Mouse (Mus musculus): ENCODE data around the gene Lhfpl2. TPM values are rescaled to one million over a fixed set of nuclear protein-coding genes. Genes with fewer than 3 reads are reported as not detected.

Lhfpl2 gene
- total RNA-seq, 2 experiments from 2014 or later: 35.5 to 40.1 TPM

- DNase-seq (ENCODE audit: low spot score in 2 of 2): no peak
Measured at GRCm38 (mm10) chr13:94095202-94095601, 37.6 kb downstream of the Lhfpl2 start.

DNA sequence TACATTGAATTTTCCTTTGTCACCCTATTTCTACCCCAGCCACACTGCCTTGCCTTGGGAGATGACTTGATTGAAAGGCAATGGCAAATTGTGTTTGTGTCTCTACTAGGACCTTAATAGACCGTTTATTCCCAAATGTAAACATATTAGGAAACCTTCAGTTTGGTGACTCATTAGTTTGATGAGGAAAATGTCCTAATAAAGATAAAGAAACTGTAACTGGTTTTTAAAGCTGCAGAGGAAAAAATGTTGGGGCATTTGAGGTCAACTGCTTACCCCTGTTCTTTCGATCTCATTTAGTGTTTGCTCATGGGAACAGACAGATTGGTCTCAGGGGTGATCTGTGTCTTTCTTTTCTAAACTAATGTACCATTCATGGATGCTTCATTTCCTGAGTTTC, 40.1 kb downstream of the Lhfpl2 start:
- DNase-seq (ENCODE audit: low spot score in 2 of 2): no peak

GRCm38 (mm10) chr13:94098369-94099084, 40.9 kb downstream of the Lhfpl2 start:
- peak in 1 of 2 experiments; percentile 35 for DNase-seq (ENCODE audit: low spot score in 2 of 2)

- no peak for DNase-seq (ENCODE audit: low spot score in 2 of 2)
Measured at GRCm38 (mm10) chr13:94099087-94099486, 41.5 kb downstream of the Lhfpl2 start.

DNA sequence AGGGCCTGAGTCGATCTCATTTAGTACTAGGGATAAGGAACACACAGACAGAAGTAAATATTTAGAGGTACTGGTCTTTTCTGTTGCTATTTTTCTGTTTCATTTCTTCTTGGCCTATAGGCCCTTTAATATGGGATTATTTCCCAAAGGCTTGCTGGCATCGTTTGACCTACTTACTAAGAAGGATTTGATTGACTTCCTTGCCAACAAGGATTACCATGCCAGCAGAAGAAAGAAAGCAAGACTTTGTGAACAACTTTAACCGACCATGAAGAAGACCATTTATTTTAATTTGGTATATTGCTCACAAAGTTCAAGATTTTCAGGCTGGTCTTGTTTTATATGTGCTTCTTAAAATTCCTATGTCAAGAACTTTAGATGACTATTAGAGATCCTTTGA, 42.8 kb downstream of the Lhfpl2 start:
- no peak for DNase-seq (ENCODE audit: low spot score in 2 of 2)

DNA sequence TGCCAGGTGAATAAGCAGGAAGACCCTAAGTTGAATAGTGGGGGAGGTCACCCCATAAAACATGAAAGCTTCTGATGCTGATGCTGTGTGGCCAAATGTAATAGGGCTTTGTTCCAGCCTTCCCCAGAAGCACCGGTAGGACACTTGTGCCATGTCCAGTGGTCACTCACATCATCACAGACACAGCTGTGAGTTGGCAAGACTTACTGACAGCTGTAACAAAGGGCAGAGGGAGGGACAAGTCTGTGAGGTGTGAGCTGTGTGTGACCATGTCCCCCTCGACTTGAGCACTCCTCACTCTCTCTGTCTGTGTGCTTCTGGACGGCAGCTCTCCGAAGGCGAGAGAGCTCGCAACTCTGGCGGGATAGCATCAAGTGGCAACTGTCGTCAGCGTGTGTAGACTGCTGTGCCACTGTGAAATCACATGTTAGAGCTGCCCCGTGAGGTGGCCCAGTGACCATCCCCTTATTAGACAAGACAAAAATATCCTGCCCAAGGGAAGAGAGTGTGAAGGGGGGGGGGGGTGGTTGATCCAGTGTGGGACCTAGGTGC, 43.5 kb downstream of the Lhfpl2 start:
- DNase-seq (ENCODE audit: low spot score in 2 of 2): no peak

DNA sequence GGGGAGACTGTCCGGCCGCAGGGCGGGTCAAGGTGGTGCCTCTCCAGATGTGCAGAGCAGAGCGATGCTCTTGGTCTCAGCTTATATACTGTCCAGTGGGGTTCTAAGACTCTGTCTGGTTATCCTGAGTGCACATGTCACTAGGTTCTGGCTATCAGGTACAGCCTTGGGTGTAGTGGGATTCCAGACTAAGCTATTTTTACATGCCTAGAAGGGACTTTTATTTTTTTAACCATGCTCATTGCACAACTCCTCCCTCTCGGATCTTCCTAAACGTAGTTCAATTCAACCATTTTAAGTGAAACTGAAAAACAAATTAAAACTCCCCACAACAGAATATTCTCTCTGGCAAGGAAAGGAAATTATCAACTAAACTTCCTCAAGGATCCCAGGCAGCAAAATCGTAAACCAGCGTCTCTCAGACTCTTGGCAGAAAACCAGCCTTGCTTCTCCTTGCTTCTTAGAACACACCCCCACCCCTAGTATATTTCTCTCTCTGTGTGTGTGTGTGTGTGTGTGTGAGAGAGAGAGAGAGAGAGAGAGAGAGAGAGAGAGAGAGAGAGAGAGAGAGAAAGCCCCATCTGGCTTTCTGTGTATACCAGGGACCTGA, 47.4 kb downstream of the Lhfpl2 start:
- no peak for DNase-seq (ENCODE audit: low spot score in 2 of 2)

GRCm38 (mm10) chr13:94106431-94106830, 48.8 kb downstream of the Lhfpl2 start:
- DNase-seq (ENCODE audit: low spot score in 2 of 2): no peak

- no peak for DNase-seq (ENCODE audit: low spot score in 2 of 2)
Measured at GRCm38 (mm10) chr13:94106983-94107382, 49.4 kb downstream of the Lhfpl2 start.

DNA sequence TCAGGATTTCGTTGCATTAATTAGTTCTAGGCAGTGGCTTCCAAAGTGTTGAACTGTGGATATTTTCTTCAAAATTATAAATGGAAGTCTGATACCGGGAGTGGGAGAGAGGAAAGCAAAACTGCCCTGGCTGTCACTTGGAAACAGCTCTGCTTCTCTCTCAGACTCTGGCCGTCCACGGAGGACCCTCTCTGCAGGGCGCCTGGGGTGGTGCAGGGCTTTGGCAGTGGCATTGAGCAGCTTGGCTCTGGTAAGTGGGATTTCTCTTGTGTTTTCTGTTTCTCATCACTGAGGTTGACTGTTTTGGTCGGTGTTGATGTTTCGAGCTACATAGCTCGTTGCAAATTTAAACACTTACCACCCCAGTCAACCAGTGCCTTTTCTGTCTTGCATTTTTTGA, 53.0 kb downstream of the Lhfpl2 start:
- DNase-seq (ENCODE audit: low spot score in 2 of 2): no peak

- DNase-seq (ENCODE audit: low spot score in 2 of 2): no peak
Measured at GRCm38 (mm10) chr13:94115476-94115875, 57.9 kb downstream of the Lhfpl2 start.

DNA sequence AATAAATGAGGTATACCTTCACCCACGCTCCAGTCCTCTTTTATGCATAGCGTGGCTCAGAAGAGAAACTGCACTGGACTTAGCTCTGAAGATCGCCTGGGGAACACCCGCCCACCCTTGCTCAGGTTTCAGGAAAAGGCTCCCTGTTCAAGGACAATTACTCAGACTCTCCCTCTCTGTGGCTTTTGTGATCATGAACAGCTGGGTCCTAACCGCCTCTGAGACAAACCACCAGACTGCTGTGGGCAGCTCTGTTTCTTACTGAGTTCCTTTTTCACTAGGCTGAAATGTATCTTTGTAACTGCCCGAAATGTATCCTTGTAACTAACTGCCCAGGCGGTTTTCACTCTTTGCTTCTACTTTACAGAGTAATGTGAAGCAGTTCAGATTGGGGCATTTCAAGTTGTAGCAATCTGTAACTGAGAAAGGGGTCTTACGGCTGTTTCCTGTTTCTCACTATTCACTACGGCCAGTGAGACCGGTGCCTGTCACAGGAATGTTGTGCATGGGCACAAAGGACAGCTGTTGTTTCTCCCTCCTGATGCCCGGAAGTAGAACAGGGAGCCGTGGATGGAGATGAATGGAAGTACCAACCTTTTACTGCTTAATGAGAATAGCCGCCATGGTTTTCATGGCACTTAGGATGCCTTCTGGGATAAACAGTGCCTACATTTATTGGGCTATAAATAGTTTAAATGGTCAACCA, 59.3 kb downstream of the Lhfpl2 start:
- no peak for DNase-seq (ENCODE audit: low spot score in 2 of 2)

GRCm38 (mm10) chr13:94117522-94117921, 59.9 kb downstream of the Lhfpl2 start:
- DNase-seq (ENCODE audit: low spot score in 2 of 2): no peak

DNA sequence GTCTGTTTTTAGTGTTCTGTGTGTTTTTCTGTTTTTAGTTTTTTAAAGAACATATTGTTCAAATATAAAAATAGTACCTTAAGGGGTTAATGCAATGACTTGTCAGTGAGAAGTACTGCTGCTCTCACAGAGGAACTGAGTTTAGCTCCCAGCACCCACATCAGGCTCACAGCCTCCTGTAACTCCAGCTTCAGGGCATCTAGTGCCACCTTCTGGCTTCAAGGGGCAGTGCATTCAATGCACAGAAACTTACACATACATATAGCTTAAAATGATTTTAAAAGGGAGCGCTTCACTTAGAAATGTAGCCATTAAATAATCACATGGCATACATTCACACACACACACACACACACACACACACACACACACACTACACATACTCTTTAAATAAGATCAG, 60.5 kb downstream of the Lhfpl2 start:
- no peak for DNase-seq (ENCODE audit: low spot score in 2 of 2)

GRCm38 (mm10) chr13:94119309-94119708, 61.7 kb downstream of the Lhfpl2 start:
- DNase-seq (ENCODE audit: low spot score in 2 of 2): no peak

GRCm38 (mm10) chr13:94122703-94123592, 65.4 kb downstream of the Lhfpl2 start:
- peak; percentile 56 to 64 for DNase-seq (ENCODE audit: low spot score in 2 of 2)

DNA sequence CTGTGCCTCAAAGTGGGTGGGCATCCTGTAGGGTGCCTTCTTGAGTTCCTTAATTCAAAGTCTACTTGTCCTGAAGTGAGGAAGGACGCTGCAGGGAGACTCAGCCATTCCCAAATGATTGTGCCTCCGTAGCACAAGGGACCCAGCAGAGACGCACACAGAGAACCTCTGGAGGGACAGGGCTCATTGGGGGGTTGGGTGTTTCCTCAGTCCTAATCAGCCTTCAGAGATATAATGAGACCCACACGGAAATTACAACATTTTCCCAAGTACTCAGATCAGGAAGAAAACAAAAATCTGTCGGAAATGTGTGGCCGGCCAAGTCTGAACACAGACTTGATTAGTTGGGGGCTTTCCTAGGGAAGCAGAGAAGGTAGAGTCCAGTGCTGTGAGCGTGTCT, 72.8 kb downstream of the Lhfpl2 start:
- DNase-seq (ENCODE audit: low spot score in 2 of 2): no peak

GRCm38 (mm10) chr13:94131135-94131534, 73.5 kb downstream of the Lhfpl2 start:
- DNase-seq (ENCODE audit: low spot score in 2 of 2): no peak

DNA sequence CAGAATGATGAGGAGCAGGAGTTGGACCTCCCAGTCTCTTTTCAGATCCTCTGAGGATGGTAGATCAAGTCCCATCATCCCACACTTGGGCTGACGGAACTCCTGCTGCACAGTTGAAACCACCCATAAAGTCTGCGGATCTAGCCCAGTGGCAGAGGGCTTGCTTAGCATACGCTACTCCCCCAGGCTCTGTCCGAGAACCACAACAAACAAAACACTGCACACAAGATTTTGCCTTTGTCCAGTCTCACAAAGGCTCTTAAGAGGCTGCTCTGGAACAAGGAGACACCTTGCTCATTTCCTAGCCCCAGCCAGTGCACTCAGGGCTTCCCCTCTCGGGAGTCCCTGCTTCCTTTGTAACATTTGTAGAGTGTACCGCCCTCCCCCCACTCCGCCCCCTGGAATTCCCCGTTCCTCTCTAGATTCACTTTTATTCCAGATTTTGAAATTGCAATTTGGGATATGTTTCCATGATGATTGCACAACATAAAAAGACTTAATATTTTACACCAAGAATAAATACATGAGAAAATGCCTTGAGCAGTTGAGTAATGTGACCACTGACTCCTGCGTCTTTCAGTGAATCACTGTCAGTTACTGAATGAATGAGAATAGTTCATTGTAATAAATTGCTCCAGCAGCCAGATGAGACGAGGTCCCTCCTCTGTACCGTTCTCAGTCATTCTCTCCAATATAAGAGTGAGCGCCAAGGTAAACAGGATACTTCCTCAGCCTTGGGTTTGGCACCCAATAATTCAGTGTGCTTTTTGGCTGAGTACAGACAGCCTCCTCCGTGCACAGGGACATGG, 74.8 kb downstream of the Lhfpl2 start:
- no peak for DNase-seq (ENCODE audit: low spot score in 2 of 2)

DNA sequence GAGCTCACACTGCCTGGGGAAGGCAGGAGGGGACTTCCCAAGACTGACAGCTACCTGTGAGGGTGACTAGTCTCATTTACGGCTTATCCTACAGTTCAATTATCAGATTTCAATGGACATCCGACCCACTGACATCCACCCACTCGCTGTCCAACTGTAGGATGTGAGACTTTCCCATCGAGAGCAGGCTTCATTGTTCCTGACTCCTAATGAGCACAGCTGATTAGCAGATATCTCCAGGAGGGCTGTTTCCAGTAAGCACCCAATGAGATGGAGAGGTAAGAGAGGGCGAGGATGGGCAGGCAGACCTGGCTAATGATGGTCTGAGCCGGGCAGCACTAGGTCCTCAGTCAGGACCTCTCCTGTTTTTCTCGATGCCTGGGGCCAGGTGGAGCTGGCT, 77.0 kb downstream of the Lhfpl2 start:
- no peak for DNase-seq (ENCODE audit: low spot score in 2 of 2)

All from layer of hippocampus, postnatal 14 days (tissue).